ENCODE assay signal across 11 mouse cellular contexts in the genomic region with DNA sequence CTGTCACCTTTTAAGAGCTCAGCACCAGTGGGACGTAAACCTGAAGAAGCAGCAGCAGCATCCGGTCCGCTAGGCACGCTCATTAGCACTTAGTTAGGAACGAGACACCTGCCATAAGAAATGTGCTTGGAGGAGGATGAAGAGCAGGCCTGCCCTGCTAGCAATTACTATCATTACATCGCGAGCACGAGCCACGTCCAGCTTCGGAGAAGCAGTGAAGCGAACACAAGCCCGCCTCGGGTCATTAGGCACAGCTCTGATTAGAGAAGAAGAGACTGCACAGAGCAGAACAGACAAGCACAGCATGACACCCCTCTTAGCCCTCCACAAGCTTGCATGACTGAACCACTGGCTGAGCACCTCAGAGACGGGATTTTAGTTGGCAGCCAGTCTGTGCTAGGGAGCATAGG. TPM values are rescaled to one million over a fixed set of nuclear protein-coding genes. Genes with fewer than 3 reads are reported as not detected.
DNase-seq lines count a peak whose midpoint lies in the region; ATAC-seq and TF ChIP-seq lines count a peak whose summit lies in the region.
"Had no signal": no experiment of that assay in that cellular context is flagged by ENCODE, and none has a peak within 500 bp of the region (broad histone marks: within the 10 kb centered on the region; RNA-seq: fewer than 3 reads in every experiment).

No protein-coding gene starts in this region.

- no peaks in the 10 kb centered on the region; the same call in 1 of the 2 replicates for H3K4me1 ChIP-seq in kidney, adult 2 months (ENCODE audit: control insufficient read depth, insufficient read depth, low read length)
- H3K4me1 ChIP-seq in forebrain, embryonic 11.5 days (replicated peaks; ENCODE audit: control insufficient read depth, insufficient read depth, low read length) = peaks cover 18% of the 10 kb centered on the region
- peaks cover 5% of the 10 kb centered on the region; the same call in 1 of the 2 replicates for H3K4me1 ChIP-seq in kidney, embryonic 16.5 days (ENCODE audit: insufficient read depth, low read length)
- H3K4me1 ChIP-seq in neural tube, embryonic 13.5 days (replicated peaks) = peaks cover 34% of the 10 kb centered on the region
- H3K4me1 ChIP-seq in liver, postnatal 0 days (ENCODE audit: insufficient read depth) = no peaks in the 10 kb centered on the region
- H3K4me1 ChIP-seq: stomach, embryonic 15.5 days had no signal

- peak overlapping the region; percentile 12; the same call in 1 of the 2 replicates for H3K4me2 ChIP-seq in forebrain, embryonic 11.5 days (ENCODE audit: low read depth, low read length, severe bottlenecking)
- no peak overlapping the region for H3K4me2 ChIP-seq in kidney, embryonic 16.5 days (replicated peaks; ENCODE audit: low read depth, low read length)
- H3K4me2 ChIP-seq in neural tube, embryonic 13.5 days = no peak overlapping the region
- H3K4me2 ChIP-seq in liver, postnatal 0 days (ENCODE audit: low read depth, low read length) = no peak overlapping the region
- H3K4me2 ChIP-seq: stomach, embryonic 15.5 days had no signal

- H3K9me3 ChIP-seq in forebrain, embryonic 11.5 days (ENCODE audit: control insufficient read depth, low read length) = no peaks in the 10 kb centered on the region
- no peaks in the 10 kb centered on the region for H3K9me3 ChIP-seq in kidney, embryonic 16.5 days (ENCODE audit: low read length)
- no peaks in the 10 kb centered on the region for H3K9me3 ChIP-seq in neural tube, embryonic 13.5 days
- H3K9me3 ChIP-seq in liver, postnatal 0 days (ENCODE audit: low read length) = no peaks in the 10 kb centered on the region
- H3K9me3 ChIP-seq: stomach, embryonic 15.5 days had no signal

- no peak for TF ChIP-seq POLR2A in kidney, adult 2 months (IDR thresholded peaks at IDR 0.05; ENCODE audit: low read depth, low read length)

- H3K27me3 ChIP-seq in kidney, adult 2 months (replicated peaks; ENCODE audit: control insufficient read depth, insufficient read depth, low read length) = no peaks in the 10 kb centered on the region
- H3K27me3 ChIP-seq in forebrain, embryonic 11.5 days (ENCODE audit: control insufficient read depth, insufficient read depth, low read length) = peaks cover 2% of the 10 kb centered on the region; the same call in 1 of the 2 replicates
- no peaks in the 10 kb centered on the region for H3K27me3 ChIP-seq in kidney, embryonic 16.5 days (ENCODE audit: insufficient read depth, low read length)
- H3K27me3 ChIP-seq in neural tube, embryonic 13.5 days = peaks cover 22% of the 10 kb centered on the region
- H3K27me3 ChIP-seq in liver, postnatal 0 days (ENCODE audit: insufficient read depth, low read length) = no peaks in the 10 kb centered on the region
- H3K27me3 ChIP-seq: stomach, embryonic 15.5 days had no signal

- no peak overlapping the region for H3K9ac ChIP-seq in forebrain, embryonic 11.5 days (ENCODE audit: low read length)
- no peak overlapping the region for H3K9ac ChIP-seq in kidney, embryonic 16.5 days (replicated peaks; ENCODE audit: low read length)
- H3K9ac ChIP-seq in neural tube, embryonic 13.5 days = no peak overlapping the region
- H3K9ac ChIP-seq in liver, postnatal 0 days (replicated peaks) = no peak overlapping the region
- H3K9ac ChIP-seq: stomach, embryonic 15.5 days had no signal

- 57% methylated on average over 14 of the region's 14 CpGs for WGBS in kidney, adult 2 months
- 13% methylated on average over 14 of the region's 14 CpGs for WGBS in forebrain, embryonic 11.5 days
- 31% methylated on average over 14 of the region's 14 CpGs for WGBS in kidney, embryonic 16.5 days
- 15% methylated on average over 14 of the region's 14 CpGs for WGBS in neural tube, embryonic 13.5 days
- 85% methylated on average over 14 of the region's 14 CpGs for WGBS in liver, postnatal 0 days (ENCODE audit: insufficient replicate concordance)

- TF ChIP-seq EP300 in liver, postnatal 0 days (IDR thresholded peaks at IDR 0.05; ENCODE audit: low read depth) = no peak

- ATAC-seq in forebrain, embryonic 11.5 days (replicated peaks; ENCODE audit: low FRiP score) = peak; percentile 94
- ATAC-seq in kidney, embryonic 16.5 days (ENCODE audit: low FRiP score, low TSS enrichment) = peak; percentile 95
- peak; percentile 87 for ATAC-seq in neural tube, embryonic 13.5 days (ENCODE audit: low read depth)
- ATAC-seq in liver, postnatal 0 days = no peak
- ATAC-seq: lung, postnatal 0 days had no signal

- TF ChIP-seq CTCF in kidney, adult 2 months (conservative IDR thresholded peaks at IDR 0.05; ENCODE audit: insufficient read depth, insufficient read length, low read depth, low read length) = no peak
- TF ChIP-seq CTCF in liver, postnatal 0 days (IDR thresholded peaks at IDR 0.05; ENCODE audit: low read depth) = no peak

- H3K36me3 ChIP-seq in kidney, adult 2 months (ENCODE audit: control insufficient read depth, insufficient read depth, low read length) = no peaks in the 10 kb centered on the region; the same call in 1 of the 2 replicates
- no peaks in the 10 kb centered on the region; the same call in 1 of the 2 replicates for H3K36me3 ChIP-seq in forebrain, embryonic 11.5 days (ENCODE audit: control insufficient read depth, insufficient read depth, low read length)
- H3K36me3 ChIP-seq in kidney, embryonic 16.5 days (ENCODE audit: insufficient read depth, low read length) = peaks cover 29% of the 10 kb centered on the region
- peaks cover 12% of the 10 kb centered on the region for H3K36me3 ChIP-seq in neural tube, embryonic 13.5 days
- H3K36me3 ChIP-seq in liver, postnatal 0 days (replicated peaks; ENCODE audit: insufficient read depth, low read length) = peaks cover 20% of the 10 kb centered on the region
- H3K36me3 ChIP-seq: stomach, embryonic 15.5 days had no signal

- peak; percentile 15 for DNase-seq in kidney, adult 2 months
- DNase-seq in kidney, adult 11 months = no peak
- peak; percentile 84 for DNase-seq in forebrain, embryonic 11.5 days (ENCODE audit: low spot score)
- DNase-seq in liver, postnatal 0 days = no peak
- no peak for DNase-seq in liver
- DNase-seq in lung, postnatal 10 days = no peak
- DNase-seq: heart, postnatal 14 days had no signal

- no peak overlapping the region for H3K4me3 ChIP-seq in kidney, adult 2 months (ENCODE audit: insufficient read depth, low read depth, low read length)
- H3K4me3 ChIP-seq in forebrain, embryonic 11.5 days (ENCODE audit: low read depth, low read length) = no peak overlapping the region
- H3K4me3 ChIP-seq in kidney, embryonic 16.5 days (ENCODE audit: low read length) = no peak overlapping the region
- no peak overlapping the region for H3K4me3 ChIP-seq in neural tube, embryonic 13.5 days
- H3K4me3 ChIP-seq in liver, postnatal 0 days (ENCODE audit: low read depth, low read length) = no peak overlapping the region
- H3K4me3 ChIP-seq: stomach, embryonic 15.5 days had no signal

- H3K27ac ChIP-seq in kidney, adult 2 months (ENCODE audit: insufficient read depth, low read depth, low read length) = no peak overlapping the region
- no peak overlapping the region for H3K27ac ChIP-seq in forebrain, embryonic 11.5 days (ENCODE audit: low read depth, low read length)
- no peak overlapping the region for H3K27ac ChIP-seq in kidney, embryonic 16.5 days (ENCODE audit: low read length)
- H3K27ac ChIP-seq in neural tube, embryonic 13.5 days (replicated peaks) = no peak overlapping the region
- no peak overlapping the region for H3K27ac ChIP-seq in liver, postnatal 0 days (ENCODE audit: low read depth)
- H3K27ac ChIP-seq: stomach, embryonic 15.5 days had no signal

RNA-seq across cellular contexts. Expression of gene Tle1, which starts 40.6 kb away (rescaled TPM):
- 16.8 and 20.3 TPM in 2 replicates for polyA plus RNA-seq in kidney, adult 2 months (2012; rRNA removed)
- polyA plus RNA-seq in forebrain, embryonic 11.5 days (2014; fragmentation: Nextera tagmentation; extraction: Ambion mirVana) = 61.6 and 63.9 TPM in 2 replicates
- 24.8 and 25.5 TPM in 2 replicates for polyA plus RNA-seq in kidney, embryonic 16.5 days (2015; fragmentation: Nextera tagmentation; extraction: Ambion mirVana)
- polyA plus RNA-seq in neural tube, embryonic 13.5 days (2015; fragmentation: Nextera tagmentation; extraction: Ambion mirVana) = 37.5 and 42.3 TPM in 2 replicates
- 20.3 and 21.2 TPM in 2 replicates for polyA plus RNA-seq in liver, postnatal 0 days (2015; fragmentation: Nextera tagmentation; extraction: Ambion mirVana)

Comparison
In these comparisons a context has a peak if more than half of its experiments do, and no peak if none do; other contexts are left out.
1. DNase-seq: peak in kidney, adult 2 months (single experiment) and forebrain, embryonic 11.5 days (single experiment); none in kidney, adult 11 months (single experiment), liver, postnatal 0 days (single experiment), liver (single experiment) and lung, postnatal 10 days (single experiment).